Mouse (Mus musculus) cortical plate, adult 2 months (tissue): ENCODE data around the gene Slc39a2. TPM values are rescaled to one million over a fixed set of nuclear protein-coding genes. Genes with fewer than 3 reads are reported as not detected.

ENCODE experiments used
- H3K27ac ChIP-seq: fragments of 200-500 bp; 2 replicates; pipeline ENCODE4 v1.5.1; 2012; ENCODE audit warnings: low read length, control low read depth, inconsistent platforms; ENCODE audit not compliant: insufficient read depth
- H3K4me1 ChIP-seq: fragments of 200-500 bp; 2 replicates; pipeline ENCODE4 v1.6.1; 2011; ENCODE audit warnings: low read length; ENCODE audit not compliant: control insufficient read depth, insufficient read depth
- H3K4me3 ChIP-seq: fragments of 200-500 bp; 2 replicates; pipeline ENCODE4 v1.5.1; 2011; ENCODE audit warnings: mild to moderate bottlenecking, low read length, control low read depth; ENCODE audit not compliant: insufficient read depth
- CTCF ChIP-seq: fragments of 200-500 bp; IDR thresholded peaks from 2 replicates; pipeline ENCODE4 v1.5.1; 2011; ENCODE audit warnings: mild to moderate bottlenecking, control low read depth, low read length; ENCODE audit not compliant: insufficient read depth; ENCODE audit errors: extremely low read depth
- POLR2A ChIP-seq: fragments of 200-500 bp; IDR thresholded peaks from 2 replicates; pipeline ENCODE4 v1.6.1; 2011; ENCODE audit warnings: mild to moderate bottlenecking, low read length, control low read depth; ENCODE audit not compliant: insufficient read depth; ENCODE audit errors: extremely low read depth
- polyA plus RNA-seq: library from polyadenylated mRNA; depleted of rRNA; stranded (reverse); fragments of >200 nt; gene quantifications from 2 replicates; pipeline ENCODE4 v1.2.3, GENCODE M21; 2012

Slc39a2 gene
- polyA plus RNA-seq, 1 experiment = 17.8 TPM

GRCm38 (mm10) chr14:51884031-51884544 is 8.6 kb upstream of the Slc39a2 start:
- Histone ChIP-seq H3K4me3 (peak overlapping the region; percentile 77; the same call in 1 of the 2 replicates), H3K27ac (no peak overlapping the region), H3K4me1 (no peaks in the 10 kb centered on the region)
- TF ChIP-seq CTCF (no peak), POLR2A (no peak)

GRCm38 (mm10) chr14:51884598-51885331 is 7.9 kb upstream of the Slc39a2 start, which contains the start of gene Mettl17:
Gene Mettl17, plus strand, starts transcription at chr14:51884842.
- Histone ChIP-seq H3K4me3 (peak within 1 kb of the TSS; percentile 77), H3K4me1 (no peaks in the 10 kb centered on the region), H3K27ac (no peak within 1 kb of the TSS)
- TF ChIP-seq POLR2A (peak; percentile 70), CTCF (no peak)

GRCm38 (mm10) chr14:51886051-51886450 is 6.6 kb upstream of the Slc39a2 start:
- peak overlapping the region; percentile 77; the same call in 1 of the 2 replicates for H3K4me3 ChIP-seq

DNA sequence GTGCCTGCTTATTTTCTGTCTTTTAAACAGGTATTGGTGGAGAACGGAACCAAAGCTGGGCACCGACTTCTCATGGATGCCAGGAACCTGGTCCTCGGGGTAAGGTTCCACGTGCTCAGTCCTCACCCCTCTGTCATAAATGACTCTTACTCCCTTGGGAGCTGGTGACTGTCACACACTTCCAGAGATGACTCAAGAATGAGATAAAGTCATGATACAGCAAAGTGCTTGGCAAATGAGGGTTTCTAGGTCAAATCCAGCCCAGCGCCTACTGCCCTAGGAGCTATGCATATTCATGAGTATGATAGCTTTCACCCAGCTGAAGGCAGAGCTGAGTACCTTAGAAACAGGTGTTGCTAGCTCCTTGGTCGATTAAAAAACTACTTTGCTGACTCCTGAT is 2.9 kb upstream of the Slc39a2 start:
- no peak overlapping the region for H3K27ac ChIP-seq
- no peak for TF ChIP-seq CTCF
- no peak for TF ChIP-seq POLR2A
- no peaks in the 10 kb centered on the region for H3K4me1 ChIP-seq
- H3K4me3 ChIP-seq = no peak overlapping the region

More at GRCm38 (mm10) chr14:51886051-51886450, 6.6 kb upstream of the Slc39a2 start:
- no peak overlapping the region for H3K27ac ChIP-seq
- H3K4me1 ChIP-seq = no peaks in the 10 kb centered on the region
- TF ChIP-seq CTCF (no peak), POLR2A (no peak)

GRCm38 (mm10) chr14:51893094-51893794 is 555 bp downstream of the Slc39a2 start:
- no peak overlapping the region for H3K4me3 ChIP-seq
- no peak overlapping the region for H3K27ac ChIP-seq
- no peaks in the 10 kb centered on the region for H3K4me1 ChIP-seq
- TF ChIP-seq POLR2A (no peak), CTCF (no peak)

DNA sequence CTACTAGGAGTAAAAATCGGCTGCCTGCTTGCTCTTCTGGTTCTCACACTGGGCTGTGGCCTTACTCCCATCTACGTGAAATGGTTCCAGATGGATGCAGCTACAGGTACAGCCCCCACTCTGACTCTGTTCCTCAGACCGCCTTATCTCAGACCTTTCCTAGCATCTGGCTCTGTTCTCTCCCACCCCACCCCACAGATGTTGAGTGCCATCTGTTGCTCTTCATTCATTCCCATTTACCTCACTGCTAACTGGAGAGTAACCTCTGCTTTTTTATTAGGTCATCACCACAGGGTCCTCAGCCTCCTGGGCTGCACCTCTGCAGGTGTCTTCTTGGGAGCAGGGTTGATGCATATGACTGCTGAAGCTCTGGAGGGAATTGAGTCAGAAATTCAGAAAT is 1.1 kb downstream of the Slc39a2 start:
- TF ChIP-seq CTCF (no peak), POLR2A (no peak)
- Histone ChIP-seq H3K4me1 (no peaks in the 10 kb centered on the region), H3K4me3 (no peak overlapping the region)

GRCm38 (mm10) chr14:51895071-51895470 is 2.4 kb downstream of the Slc39a2 start:
- TF ChIP-seq CTCF = no peak
- no peak for TF ChIP-seq POLR2A
- H3K4me3 ChIP-seq = no peak overlapping the region
- H3K27ac ChIP-seq = no peak overlapping the region
- no peaks in the 10 kb centered on the region for H3K4me1 ChIP-seq

More for the DNA sequence above, 1.1 kb downstream of the Slc39a2 start:
- no peak overlapping the region for H3K27ac ChIP-seq

GRCm38 (mm10) chr14:51896019-51896418 is 3.3 kb downstream of the Slc39a2 start:
- TF ChIP-seq POLR2A = no peak
- TF ChIP-seq CTCF = no peak
- no peak overlapping the region for H3K4me3 ChIP-seq
- no peak overlapping the region for H3K27ac ChIP-seq
- no peaks in the 10 kb centered on the region for H3K4me1 ChIP-seq

DNA sequence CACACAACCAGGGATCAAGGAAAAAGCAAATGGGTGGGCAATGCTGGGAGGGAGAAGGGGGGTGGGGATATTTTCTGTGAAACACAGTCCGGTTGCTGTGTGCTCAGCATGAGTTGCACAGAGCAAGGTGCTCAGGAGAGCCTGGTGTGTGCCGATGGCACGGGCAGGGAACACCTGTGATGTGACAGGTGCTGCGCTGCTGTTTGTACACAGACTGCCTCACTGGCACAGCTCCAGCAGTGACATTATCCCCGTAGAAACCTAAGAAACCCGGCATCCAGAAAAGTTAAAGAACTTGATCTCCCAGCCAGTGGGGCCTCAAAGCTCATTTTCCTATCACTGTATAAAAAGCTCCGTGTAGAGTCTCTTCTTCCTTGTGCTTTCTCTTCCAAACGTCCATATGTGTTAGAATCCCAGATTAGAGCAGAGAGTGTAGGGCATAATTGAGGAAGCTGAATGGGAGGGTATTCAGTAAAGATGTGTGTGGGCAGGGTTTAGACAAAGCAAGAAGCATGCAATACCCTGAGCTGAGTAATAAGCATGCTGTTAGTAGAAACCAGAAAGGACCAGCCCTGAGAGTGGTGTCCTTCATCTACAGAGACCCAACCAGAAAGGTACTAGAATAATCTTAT is 4.0 kb downstream of the Slc39a2 start:
- Histone ChIP-seq H3K4me1 (no peaks in the 10 kb centered on the region), H3K27ac (no peak overlapping the region)
- no peak for TF ChIP-seq POLR2A
- no peak for TF ChIP-seq CTCF

GRCm38 (mm10) chr14:51899351-51899750 is 6.7 kb downstream of the Slc39a2 start:
- no peak for TF ChIP-seq POLR2A
- TF ChIP-seq CTCF = no peak
- H3K4me3 ChIP-seq = no peak overlapping the region

More for the DNA sequence above, 4.0 kb downstream of the Slc39a2 start:
- H3K4me3 ChIP-seq = no peak overlapping the region

More at GRCm38 (mm10) chr14:51899351-51899750, 6.7 kb downstream of the Slc39a2 start:
- Histone ChIP-seq H3K27ac (no peak overlapping the region), H3K4me1 (no peaks in the 10 kb centered on the region)
